30 mouse cellular contexts compared by ENCODE assay signal in genomic region chr16:88094206-88094789, GRCm38 (mm10).
DNase-seq lines count a peak whose midpoint lies in the region; ATAC-seq and TF ChIP-seq lines count a peak whose summit lies in the region.
"Had no signal": no experiment of that assay in that cellular context is flagged by ENCODE, and none has a peak within 500 bp of the region (broad histone marks: within the 10 kb centered on the region; RNA-seq: fewer than 3 reads in every experiment).

No protein-coding gene starts in this region.

- intact Hi-C loops in left cerebral cortex, postnatal 14 days (cut with DNase I): no loop called here
- intact Hi-C loops in left cerebral cortex, adult 2 months (cut with DNase I): loop anchor here (10.0 kb wide), 1 partner anchor 91 kb away; no protein-coding TSS in a partner anchor

- no peaks in the 10 kb centered on the region for H3K27me3 ChIP-seq in forebrain, embryonic 16.5 days (replicated peaks; ENCODE audit: control insufficient read depth, insufficient read depth, low read length)
- H3K27me3 ChIP-seq in forebrain, embryonic 13.5 days: no peaks in the 10 kb centered on the region
- H3K27me3 ChIP-seq: heart, embryonic 13.5 days; liver, embryonic 12.5 days; megakaryocyte, embryonic 14.5 days; midbrain, embryonic 12.5 days; neural tube, embryonic 12.5 days; Patski had no signal

- no peak overlapping the region for H3K27ac ChIP-seq in forebrain, embryonic 16.5 days (ENCODE audit: low read length)
- H3K27ac ChIP-seq in forebrain, embryonic 13.5 days: no peak overlapping the region
- no peak overlapping the region for H3K27ac ChIP-seq in left cerebral cortex, adult 2 months
- H3K27ac ChIP-seq: heart, embryonic 13.5 days; hindbrain, embryonic 14.5 days; liver, embryonic 12.5 days; midbrain, embryonic 12.5 days; neural tube, embryonic 12.5 days had no signal

- H3K36me3 ChIP-seq in forebrain, embryonic 16.5 days (ENCODE audit: control insufficient read depth, insufficient read depth): no peaks in the 10 kb centered on the region
- no peaks in the 10 kb centered on the region for H3K36me3 ChIP-seq in forebrain, embryonic 13.5 days (ENCODE audit: poor library complexity, severe bottlenecking)
- H3K36me3 ChIP-seq: heart, embryonic 13.5 days; liver, embryonic 12.5 days; midbrain, embryonic 12.5 days; neural tube, embryonic 12.5 days had no signal

- no peak overlapping the region for H3K4me2 ChIP-seq in forebrain, embryonic 16.5 days (ENCODE audit: low read length)
- H3K4me2 ChIP-seq in forebrain, embryonic 13.5 days: no peak overlapping the region
- H3K4me2 ChIP-seq: heart, embryonic 13.5 days; hindbrain, embryonic 14.5 days; liver, embryonic 12.5 days; midbrain, embryonic 12.5 days; neural tube, embryonic 12.5 days had no signal

- H3K4me1 ChIP-seq in forebrain, embryonic 16.5 days (replicated peaks; ENCODE audit: control insufficient read depth, insufficient read depth, low read length): no peaks in the 10 kb centered on the region
- no peaks in the 10 kb centered on the region for H3K4me1 ChIP-seq in forebrain, embryonic 13.5 days
- H3K4me1 ChIP-seq: heart, embryonic 13.5 days; liver, embryonic 12.5 days; megakaryocyte, embryonic 14.5 days; midbrain, embryonic 12.5 days; neural tube, embryonic 12.5 days had no signal

- peak; percentile 15 for DNase-seq in layer of hippocampus, adult 11-12 months (ENCODE audit: low spot score)
- DNase-seq in layer of hippocampus, adult 8-10 months (ENCODE audit: low spot score in 2 of 2): no peak
- peak; percentile 28 to 58 for DNase-seq in left cerebral cortex, postnatal 14 days (ENCODE audit: low spot score in 2 of 2)
- no peak for DNase-seq in left cerebral cortex, adult 2 months (ENCODE audit: extremely low spot score in 1 of 2, low spot score in 2 of 2)
- DNase-seq in brain, embryonic 18.5 days (ENCODE audit: low read depth, low spot score): peak; percentile 18
- no peak for DNase-seq in retina, postnatal 1 day
- DNase-seq: adrenal gland, postnatal 10 days; cerebellum, adult 2 months; cerebellum, postnatal 14 days; gastrocnemius, postnatal 10 days; heart, postnatal 10 days; kidney, postnatal 25 days; left cerebral cortex, postnatal 4 days; liver, postnatal 0 days; lung, postnatal 4 days; spleen, adult 18-20 months; thymus, adult 18-20 months; thymus, postnatal 36 days had no signal

- no peak overlapping the region for H3K9ac ChIP-seq in forebrain, embryonic 16.5 days (replicated peaks; ENCODE audit: low read depth, low read length)
- no peak overlapping the region for H3K9ac ChIP-seq in forebrain, embryonic 13.5 days
- H3K9ac ChIP-seq: heart, embryonic 13.5 days; hindbrain, embryonic 14.5 days; liver, embryonic 12.5 days; liver, postnatal 0 days; midbrain, embryonic 12.5 days; neural tube, embryonic 12.5 days had no signal

- 44% methylated on average over 5 of the region's 5 CpGs for WGBS in forebrain, embryonic 16.5 days
- 59% methylated on average over 5 of the region's 5 CpGs for WGBS in forebrain, embryonic 13.5 days

- no peak for TF ChIP-seq CTCF in left cerebral cortex, adult 2 months (IDR thresholded peaks at IDR 0.05)

- no peaks in the 10 kb centered on the region for H3K9me3 ChIP-seq in forebrain, embryonic 16.5 days (ENCODE audit: control insufficient read depth, low read length)
- no peaks in the 10 kb centered on the region for H3K9me3 ChIP-seq in forebrain, embryonic 13.5 days (replicated peaks)
- H3K9me3 ChIP-seq: heart, embryonic 13.5 days; liver, embryonic 12.5 days; midbrain, embryonic 12.5 days; neural tube, embryonic 12.5 days had no signal

- no peak overlapping the region for H3K4me3 ChIP-seq in forebrain, embryonic 16.5 days (replicated peaks; ENCODE audit: low read length)
- no peak overlapping the region for H3K4me3 ChIP-seq in forebrain, embryonic 13.5 days
- H3K4me3 ChIP-seq in left cerebral cortex, adult 2 months: no peak overlapping the region
- H3K4me3 ChIP-seq: erythroblast, embryonic 14.5 days; heart, embryonic 13.5 days; liver, embryonic 12.5 days; megakaryocyte, embryonic 14.5 days; midbrain, embryonic 12.5 days; myocyte; neural tube, embryonic 12.5 days had no signal

- ATAC-seq in forebrain, embryonic 16.5 days: peak; percentile 50; the same call in 1 of the 2 replicates
- ATAC-seq in forebrain, embryonic 13.5 days: no peak
- ATAC-seq: intestine, postnatal 0 days; liver, embryonic 12.5 days; liver, postnatal 0 days; Patski had no signal

Comparison
In these comparisons a context has a peak if more than half of its experiments do, and no peak if none do; other contexts are left out.
1. DNase-seq: peak in layer of hippocampus, adult 11-12 months (single experiment), left cerebral cortex, postnatal 14 days (2 of 2) and brain, embryonic 18.5 days (single experiment); none in layer of hippocampus, adult 8-10 months (0 of 2), left cerebral cortex, adult 2 months (0 of 2) and retina, postnatal 1 day (single experiment).